Mouse (Mus musculus) embryonic facial prominence, embryonic 10.5 days (tissue): ENCODE measurements around the gene Gm12184. TPM values are rescaled to one million over a fixed set of nuclear protein-coding genes. Genes with fewer than 3 reads are reported as not detected.
"Not testable (repeated sequence)": the region's sequence is repeated elsewhere in the genome, so short reads cannot be mapped to it uniquely, and the experiment has no call there.

Experiments
- DNase-seq: peaks from one replicate; pipeline ENCODE4 v3.0.0-alpha.2; 2017; ENCODE audit warnings: low spot score
- H3K27ac ChIP-seq: fragments of 300-500 bp; sonication (generic); replicated peaks from 2 replicates; pipeline ENCODE4 v1.5.1; 2016; ENCODE audit warnings: mild to moderate bottlenecking
- H3K27me3 ChIP-seq: fragments of 300-500 bp; sonication (generic); replicated peaks from 2 replicates; pipeline ENCODE4 v1.6.1; 2016; ENCODE audit warnings: low read depth, mild to moderate bottlenecking; ENCODE audit not compliant: poor library complexity, severe bottlenecking
- H3K36me3 ChIP-seq: fragments of 300-500 bp; sonication (generic); replicated peaks from 2 replicates; pipeline ENCODE4 v1.6.1; 2016; ENCODE audit warnings: mild to moderate bottlenecking, moderate library complexity
- H3K4me1 ChIP-seq: fragments of 300-500 bp; sonication (generic); 2 replicates; pipeline ENCODE4 v1.6.1; 2016
- H3K4me3 ChIP-seq: fragments of 300-500 bp; sonication (generic); 2 replicates; pipeline ENCODE4 v1.5.1; 2016; ENCODE audit warnings: mild to moderate bottlenecking, moderate library complexity
- H3K9me3 ChIP-seq: fragments of 300-500 bp; sonication (generic); 2 replicates; pipeline ENCODE4 v1.6.1; 2016; ENCODE audit warnings: mild to moderate bottlenecking
- WGBS: fragments of 180-500 bp; shearing (Covaris S2); methylation state at CpG from one replicate; pipeline ENCODE4 v1.1.7; 2016; 5-methylcytosine and 5-hydroxymethylcytosine counted together
- polyA plus RNA-seq: library from polyadenylated mRNA; unstranded; fragments of >200 nt; fragmentation: Nextera tagmentation; extraction: Ambion mirVana; gene quantifications from 2 replicates; pipeline ENCODE4 v1.2.1, GENCODE M21; 2016

Gene Gm12184
- polyA plus RNA-seq, 1 experiment from 2014 or later: 3.0 TPM

DNA sequence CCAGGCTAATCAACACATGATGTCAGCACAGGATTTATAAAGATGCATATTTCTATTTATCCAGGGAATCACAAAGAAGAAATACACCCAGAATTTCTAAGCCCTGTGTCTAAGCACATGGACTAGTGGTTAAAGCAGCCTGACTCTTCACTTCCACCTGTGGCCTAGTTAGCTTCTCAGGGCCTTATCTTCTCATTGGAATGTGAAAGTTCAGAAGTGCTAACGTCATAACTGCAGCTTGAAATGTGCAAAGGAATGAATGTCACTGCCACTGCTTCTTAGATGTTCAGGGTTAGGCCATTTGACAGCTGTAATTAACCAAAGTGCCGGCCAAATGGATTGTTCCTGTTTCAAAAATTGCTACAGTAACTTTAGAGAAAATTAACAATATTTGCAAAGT is 3.8 kb upstream of the Gm12184 start:
- Histone ChIP-seq H3K4me1 (peaks cover 3% of the 10 kb centered on the region; the same call in 1 of the 2 replicates), H3K4me3 (no peak overlapping the region), H3K9me3 (no peaks in the 10 kb centered on the region), H3K27ac (no peak overlapping the region), H3K36me3 (no peaks in the 10 kb centered on the region), H3K27me3 (peaks cover 21% of the 10 kb centered on the region)
- 72% methylated on average over 2 of the region's 2 CpGs for WGBS
- DNase-seq: no peak

GRCm38 (mm10) chr11:48827926-48828325 is 1.5 kb upstream of the Gm12184 start:
- H3K36me3 ChIP-seq: no peaks in the 10 kb centered on the region
- H3K27ac ChIP-seq: no peak overlapping the region
- H3K27me3 ChIP-seq: peaks cover 33% of the 10 kb centered on the region
- H3K4me1 ChIP-seq: peaks cover 16% of the 10 kb centered on the region
- no peak for DNase-seq
- no peaks in the 10 kb centered on the region for H3K9me3 ChIP-seq
- WGBS: 66% methylated on average over 6 of the region's 6 CpGs
- no peak overlapping the region for H3K4me3 ChIP-seq

DNA sequence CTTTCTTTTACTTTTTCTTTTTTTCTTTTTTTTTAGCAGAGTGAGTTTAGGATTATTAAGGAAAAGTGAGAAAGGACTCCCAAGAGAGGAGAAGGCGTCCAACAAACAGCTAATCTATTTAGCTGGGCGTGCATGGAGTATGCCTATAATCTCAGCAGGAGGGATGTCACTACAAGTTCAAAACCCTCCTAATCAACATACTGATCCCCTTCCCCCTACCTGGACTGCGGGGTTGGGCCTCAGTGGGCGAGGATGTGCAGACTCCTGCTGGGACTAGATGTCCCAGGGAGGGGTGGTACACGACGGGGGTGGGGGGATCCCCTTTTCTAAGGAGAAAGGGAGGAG is 269 bp upstream of the Gm12184 start:
- H3K4me1 ChIP-seq: peaks cover 20% of the 10 kb centered on the region
- H3K4me3 ChIP-seq: peak overlapping the region; percentile 56
- H3K27me3 ChIP-seq: peaks cover 33% of the 10 kb centered on the region
- peak overlapping the region; percentile 57; the same call in 1 of the 2 replicates for H3K27ac ChIP-seq
- H3K36me3 ChIP-seq: no peaks in the 10 kb centered on the region
- 2% methylated on average over 6 of the region's 6 CpGs for WGBS
- peak; percentile 52 for DNase-seq
- no peaks in the 10 kb centered on the region for H3K9me3 ChIP-seq

DNA sequence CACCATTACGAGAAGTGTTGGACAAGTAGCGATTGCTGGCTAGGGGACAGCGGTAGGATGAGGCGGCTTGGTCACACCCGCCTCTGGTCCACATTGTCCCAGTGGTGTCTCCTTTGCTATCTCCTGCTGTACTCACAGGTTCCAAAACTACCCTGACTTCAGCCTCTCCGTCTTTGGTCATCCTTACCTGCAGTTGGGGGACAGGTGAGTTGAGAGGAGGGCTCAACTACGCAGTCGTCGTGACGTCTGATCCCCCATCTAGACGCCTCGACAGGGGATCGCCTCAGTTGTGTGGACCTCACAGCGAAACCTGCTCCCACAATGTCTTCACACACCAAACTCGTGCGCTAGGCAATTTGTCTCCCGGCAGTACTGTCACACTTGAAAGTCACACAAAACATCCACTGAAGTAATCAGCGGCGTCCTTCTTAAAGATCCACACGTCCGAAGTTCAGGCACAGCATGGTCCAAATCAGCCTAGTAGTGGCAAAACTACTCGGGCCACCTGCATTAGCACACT is 2.1 kb downstream of the Gm12184 start:
- Histone ChIP-seq H3K4me3 (peak overlapping the region; percentile 58), H3K9me3 (no peaks in the 10 kb centered on the region), H3K27me3 (peaks cover 27% of the 10 kb centered on the region), H3K36me3 (no peaks in the 10 kb centered on the region), H3K27ac (no peak overlapping the region), H3K4me1 (peaks cover 20% of the 10 kb centered on the region)
- WGBS: 5% methylated on average over 22 of the region's 22 CpGs
- no peak for DNase-seq

- H3K9me3 ChIP-seq: no peaks in the 10 kb centered on the region
- WGBS: under 1% methylated on average over 15 of the region's 15 CpGs
Observed at GRCm38 (mm10) chr11:48823536-48823972, 2.9 kb downstream of the Gm12184 start.

DNA sequence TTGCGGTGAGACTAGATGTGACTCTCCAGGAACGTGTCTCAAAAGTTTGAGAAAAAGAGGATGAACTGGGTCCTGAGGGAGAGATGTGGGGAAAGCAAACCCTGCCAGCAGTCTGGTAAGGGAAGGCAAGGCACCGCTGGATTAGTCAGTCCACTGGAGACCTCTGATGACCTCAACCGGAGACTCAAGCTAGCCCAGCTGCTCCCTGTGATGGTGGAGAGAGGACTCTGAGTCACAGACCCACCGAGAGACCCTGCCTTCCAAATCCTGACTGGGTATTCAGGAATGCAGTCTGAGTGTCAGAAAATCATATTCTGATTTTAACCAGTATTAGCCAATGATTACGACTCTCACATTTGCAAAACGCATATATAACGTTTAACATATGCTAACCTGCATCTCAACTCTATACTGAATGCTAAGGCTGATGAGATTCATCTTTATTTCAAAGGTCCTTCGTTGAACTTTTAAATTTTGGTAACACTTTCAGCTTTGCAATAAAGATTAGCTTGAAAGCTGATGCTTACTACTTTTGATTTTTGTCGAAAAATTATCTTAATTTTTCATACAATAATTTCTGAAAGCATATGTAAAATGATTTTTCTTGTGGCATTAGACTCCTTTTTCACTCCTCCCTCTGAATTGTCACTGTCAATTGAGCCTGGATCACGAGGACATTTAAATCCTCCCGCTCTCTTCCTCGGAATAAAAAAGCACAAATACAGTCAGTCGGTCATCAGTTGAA is 3.5 kb downstream of the Gm12184 start:
- Histone ChIP-seq H3K27ac (no peak overlapping the region), H3K36me3 (no peaks in the 10 kb centered on the region), H3K4me3 (peak overlapping the region; percentile 58), H3K4me1 (peaks cover 20% of the 10 kb centered on the region), H3K9me3 (no peaks in the 10 kb centered on the region), H3K27me3 (peaks cover 21% of the 10 kb centered on the region)
- no peak for DNase-seq
- 34% methylated on average over 14 of the region's 14 CpGs for WGBS

More at GRCm38 (mm10) chr11:48823536-48823972, 2.9 kb downstream of the Gm12184 start:
- DNase-seq: peak; percentile 82
- Histone ChIP-seq H3K4me3 (peak overlapping the region; percentile 58), H3K27me3 (peaks cover 23% of the 10 kb centered on the region), H3K4me1 (peaks cover 20% of the 10 kb centered on the region), H3K36me3 (no peaks in the 10 kb centered on the region), H3K27ac (no peak overlapping the region)

DNA sequence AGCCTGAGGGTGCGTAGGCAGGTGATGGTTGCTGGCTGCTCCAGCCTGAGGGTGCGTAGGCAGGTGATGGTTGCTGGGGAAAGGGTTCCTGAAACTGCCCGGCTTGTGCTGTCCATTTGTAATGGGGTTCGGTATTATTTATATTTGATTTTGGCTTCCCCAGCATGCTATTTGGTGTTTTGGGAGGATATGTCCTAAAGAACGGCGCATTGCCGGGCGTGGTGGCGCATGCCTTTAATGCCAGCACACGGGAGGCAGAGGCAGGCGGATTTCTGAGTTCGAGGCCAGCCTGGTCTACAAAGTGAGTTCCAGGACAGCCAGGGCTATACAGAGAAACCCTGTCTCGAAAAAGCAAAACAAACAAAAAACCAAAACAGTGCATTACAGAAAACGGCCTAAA is 5.2 kb downstream of the Gm12184 start:
- DNase-seq, H3K4me3 ChIP-seq: not testable (repeated sequence)
- 82% methylated on average over 14 of the region's 14 CpGs for WGBS

GRCm38 (mm10) chr11:48820308-48820674 is 6.2 kb downstream of the Gm12184 start:
- DNase-seq: no peak
- H3K4me1 ChIP-seq: peaks cover 28% of the 10 kb centered on the region
- peaks cover 16% of the 10 kb centered on the region for H3K27me3 ChIP-seq
- H3K27ac ChIP-seq: no peak overlapping the region
- no peaks in the 10 kb centered on the region for H3K9me3 ChIP-seq
- peaks cover 7% of the 10 kb centered on the region for H3K36me3 ChIP-seq
- no peak overlapping the region for H3K4me3 ChIP-seq

More for the DNA sequence above, 5.2 kb downstream of the Gm12184 start:
- Histone ChIP-seq H3K27me3 (peaks cover 16% of the 10 kb centered on the region), H3K4me1 (peaks cover 18% of the 10 kb centered on the region)
- H3K27ac ChIP-seq, H3K36me3 ChIP-seq, H3K9me3 ChIP-seq: not testable (repeated sequence)

DNA sequence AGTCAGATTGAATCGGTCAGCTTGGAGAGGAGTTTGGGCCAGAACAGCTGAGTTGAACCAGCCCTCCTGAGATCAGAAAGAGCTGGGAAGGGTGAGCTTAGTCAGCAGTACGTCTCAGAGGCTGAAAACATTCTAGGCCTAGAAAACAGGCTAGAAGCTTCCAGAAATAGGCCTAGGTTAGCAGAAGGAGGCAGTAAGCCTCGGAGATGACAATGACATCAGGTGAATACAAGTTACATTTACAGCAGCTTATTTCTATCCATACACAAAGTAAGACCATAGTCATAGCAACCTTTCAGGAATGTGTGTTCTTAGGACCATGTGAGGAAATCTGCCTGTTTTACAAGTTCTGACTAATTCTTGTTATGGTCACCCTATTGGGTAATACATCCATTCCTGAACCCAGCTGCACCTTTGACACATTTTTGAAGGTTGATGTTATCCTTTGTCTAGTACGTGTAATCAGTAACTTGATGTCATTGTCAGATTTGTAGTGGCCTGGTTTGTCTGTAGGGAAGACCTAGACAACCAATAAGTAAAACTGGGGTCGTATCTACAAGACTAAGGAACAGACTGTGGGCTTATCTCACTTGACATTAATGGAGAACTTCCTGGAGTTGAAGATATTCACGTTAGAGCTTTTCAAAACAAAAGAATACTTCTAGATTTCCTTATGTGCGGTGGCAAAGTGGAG is 6.7 kb downstream of the Gm12184 start:
- Histone ChIP-seq H3K4me3 (no peak overlapping the region), H3K27me3 (peaks cover 10% of the 10 kb centered on the region), H3K9me3 (no peaks in the 10 kb centered on the region), H3K4me1 (peaks cover 33% of the 10 kb centered on the region), H3K36me3 (peaks cover 12% of the 10 kb centered on the region), H3K27ac (no peak overlapping the region)
- WGBS: 78% methylated on average over 7 of the region's 7 CpGs
- DNase-seq: no peak

DNA sequence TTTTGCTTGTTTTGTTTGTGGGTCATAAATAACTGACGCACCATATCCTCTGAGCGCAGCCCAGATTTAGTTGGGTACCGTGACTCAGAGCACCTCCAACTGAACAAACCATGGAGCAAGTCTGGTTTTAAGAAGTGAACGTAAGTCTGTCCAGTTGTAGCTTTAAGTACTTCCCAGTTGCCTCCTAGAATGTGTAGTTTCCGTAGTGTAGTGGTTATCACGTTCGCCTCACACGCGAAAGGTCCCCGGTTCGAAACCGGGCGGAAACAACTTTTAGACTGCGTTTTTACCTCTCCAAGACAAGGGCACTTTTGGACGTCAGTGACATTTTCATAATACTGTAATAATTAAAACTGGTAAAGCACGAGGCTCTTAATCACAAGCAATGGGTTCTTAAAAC is 8.1 kb downstream of the Gm12184 start:
- Histone ChIP-seq H3K27me3 (no peaks in the 10 kb centered on the region), H3K4me3 (peak overlapping the region; percentile 88), H3K36me3 (peaks cover 25% of the 10 kb centered on the region), H3K4me1 (peaks cover 22% of the 10 kb centered on the region), H3K9me3 (no peaks in the 10 kb centered on the region), H3K27ac (no peak overlapping the region)
- peak; percentile 83 for DNase-seq
- under 1% methylated on average over 16 of the region's 16 CpGs for WGBS

DNA sequence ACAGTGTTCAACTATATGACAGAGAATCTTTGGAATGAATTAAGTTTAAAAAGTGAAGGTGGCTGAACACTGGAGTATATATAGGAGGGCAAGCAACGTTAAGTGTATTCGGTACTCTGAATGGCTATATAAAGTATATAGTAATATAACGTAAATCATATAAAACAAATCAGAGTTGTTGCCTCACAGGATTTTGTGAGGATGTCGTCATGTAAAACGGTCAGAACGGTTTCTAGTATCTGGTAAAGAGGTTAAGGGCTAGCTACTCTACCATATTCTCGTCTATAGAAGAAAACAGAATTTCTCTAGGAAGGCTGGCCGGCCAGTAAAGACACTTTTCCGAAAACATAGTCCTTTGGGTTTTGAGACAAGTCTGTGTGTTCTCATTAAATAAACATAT is 8.7 kb downstream of the Gm12184 start:
- no peaks in the 10 kb centered on the region for H3K27me3 ChIP-seq
- peak overlapping the region; percentile 95 for H3K27ac ChIP-seq
- DNase-seq: no peak
- peaks cover 30% of the 10 kb centered on the region for H3K36me3 ChIP-seq
- H3K4me1 ChIP-seq: peaks cover 18% of the 10 kb centered on the region
- WGBS: 8% methylated on average over 9 of the region's 9 CpGs
- H3K9me3 ChIP-seq: no peaks in the 10 kb centered on the region
- H3K4me3 ChIP-seq: peak overlapping the region; percentile 88

GRCm38 (mm10) chr11:48816800-48817665 is 9.4 kb downstream of the Gm12184 start, which contains the start of gene Trim41:
Trim41 (minus strand) TSS chr11:48817353.
- Histone ChIP-seq H3K9me3 (no peaks in the 10 kb centered on the region), H3K36me3 (peaks cover 38% of the 10 kb centered on the region), H3K27me3 (no peaks in the 10 kb centered on the region), H3K4me3 (peak within 1 kb of the TSS; percentile 88), H3K27ac (peak within 1 kb of the TSS; percentile 95), H3K4me1 (peaks cover 16% of the 10 kb centered on the region)
- under 1% methylated on average over 77 of the region's 77 CpGs for WGBS
- peak; percentile 99 for DNase-seq
